Mouse (Mus musculus) heart, postnatal 0 days (tissue): ENCODE results near the gene Gpr137. TPM values are rescaled to one million over a fixed set of nuclear protein-coding genes. Genes with fewer than 3 reads are reported as not detected.

ENCODE experiments used
- ATAC-seq: fragments of 200-750 bp; cut with Nextera tagmentation; 2 replicates; pipeline ENCODE4 v1.8.0; 2017; ENCODE audit warnings: low read depth, moderate number of reproducible peaks, moderate library complexity; ENCODE audit not compliant: insufficient read depth
- DNase-seq: peaks from one replicate; pipeline ENCODE4 v3.0.0-alpha.2; 2016; ENCODE audit warnings: low spot score
- H3K27ac ChIP-seq: fragments of 300-500 bp; sonication (generic); 2 replicates; pipeline ENCODE4 v1.5.1; 2014; ENCODE audit warnings: low read depth, mild to moderate bottlenecking
- H3K27me3 ChIP-seq: fragments of 300-500 bp; sonication (generic); 2 replicates; pipeline ENCODE4 v1.6.1; 2014; ENCODE audit warnings: low read length, mixed read lengths; ENCODE audit not compliant: control insufficient read depth, insufficient read depth
- H3K36me3 ChIP-seq: fragments of 300-500 bp; sonication (generic); replicated peaks from 2 replicates; pipeline ENCODE4 v1.6.1; 2014; ENCODE audit warnings: low read length, mixed read lengths; ENCODE audit not compliant: control insufficient read depth, insufficient read depth
- H3K4me1 ChIP-seq: fragments of 300-500 bp; sonication (generic); 2 replicates; pipeline ENCODE4 v1.6.1; 2014; ENCODE audit warnings: antibody characterized with exemption; ENCODE audit not compliant: control insufficient read depth, insufficient read depth
- H3K4me2 ChIP-seq: fragments of 300-500 bp; sonication (generic); 2 replicates; pipeline ENCODE4 v1.6.1; 2014; ENCODE audit warnings: low read depth, mild to moderate bottlenecking, low read length, moderate library complexity
- H3K4me3 ChIP-seq: fragments of 300-500 bp; sonication (generic); 2 replicates; pipeline ENCODE4 v1.5.1; 2014; ENCODE audit warnings: low read depth, low read length
- H3K9ac ChIP-seq: fragments of 300-500 bp; sonication (generic); replicated peaks from 2 replicates; pipeline ENCODE4 v1.6.1; 2014; ENCODE audit warnings: low read depth, low read length, mixed read lengths
- H3K9me3 ChIP-seq: fragments of 300-500 bp; sonication (generic); replicated peaks from 2 replicates; pipeline ENCODE4 v1.6.1; 2016; ENCODE audit warnings: low read length; ENCODE audit not compliant: control insufficient read depth
- CTCF ChIP-seq: IDR thresholded peaks from 2 replicates; pipeline ENCODE4 v1.5.1; 2016; ENCODE audit warnings: antibody characterized with exemption, control low read depth, low read depth
- EP300 ChIP-seq: IDR thresholded peaks from 2 replicates; pipeline ENCODE4 v1.6.1; 2016; ENCODE audit warnings: antibody characterized with exemption, low read depth
- WGBS: fragments of 180-500 bp; shearing (Covaris S2); extraction: QIAGEN DNeasy Blood & Tissue Kit; methylation state at CpG from one replicate; pipeline ENCODE4 v1.1.7; 2014; 5-methylcytosine and 5-hydroxymethylcytosine counted together
- polyA plus RNA-seq: library from polyadenylated mRNA; unstranded; fragments of >200 nt; fragmentation: Nextera tagmentation; extraction: Ambion mirVana; gene quantifications from 2 replicates; pipeline ENCODE4 v1.2.1, GENCODE M21; 2015
- total RNA-seq: library from RNA; depleted of rRNA; stranded (reverse); fragments of >200 nt; gene quantifications from 2 replicates; pipeline ENCODE4 v1.2.3, GENCODE M21; 2014; ENCODE audit warnings: low replicate concordance

The Gpr137 gene
- total and polyA plus RNA-seq, 2 experiments from 2014 or later, result 16.8 to 46.1 TPM

DNA sequence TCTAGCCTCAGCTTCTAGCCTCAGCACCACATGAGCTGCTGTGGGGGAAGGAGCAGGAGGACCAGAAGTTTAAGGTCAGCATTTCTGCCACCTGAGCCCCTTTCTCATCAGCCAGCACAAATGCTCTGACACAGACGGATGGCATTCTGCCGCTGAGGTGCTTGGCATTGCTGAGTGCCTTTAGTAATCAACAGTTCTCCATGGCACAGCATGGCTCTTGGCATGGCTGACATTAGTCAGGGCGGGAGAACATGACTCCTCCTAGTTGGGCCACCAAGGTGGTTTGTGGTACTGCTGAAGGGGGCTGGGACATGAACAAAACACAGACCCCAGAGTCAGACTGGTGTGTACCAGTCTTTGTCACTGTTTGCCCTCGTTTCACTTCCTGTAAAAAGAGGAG lies 5.9 kb upstream of the Gpr137 start:
- no peak overlapping the region for H3K4me2 ChIP-seq
- 83% methylated on average over 4 of the region's 4 CpGs for WGBS
- H3K27me3 ChIP-seq, result no peaks in the 10 kb centered on the region
- H3K27ac ChIP-seq, result no peak overlapping the region
- no peaks in the 10 kb centered on the region for H3K9me3 ChIP-seq
- no peak overlapping the region for H3K4me3 ChIP-seq
- 0 out of 2 replicates have a peak, but pooled peaks cover 4% of the 10 kb centered on the region for H3K36me3 ChIP-seq
- DNase-seq (no peak), ATAC-seq (no peak)
- TF ChIP-seq CTCF (no peak), EP300 (no peak)
- H3K4me1 ChIP-seq, result peaks cover 12% of the 10 kb centered on the region
- no peak overlapping the region for H3K9ac ChIP-seq

DNA sequence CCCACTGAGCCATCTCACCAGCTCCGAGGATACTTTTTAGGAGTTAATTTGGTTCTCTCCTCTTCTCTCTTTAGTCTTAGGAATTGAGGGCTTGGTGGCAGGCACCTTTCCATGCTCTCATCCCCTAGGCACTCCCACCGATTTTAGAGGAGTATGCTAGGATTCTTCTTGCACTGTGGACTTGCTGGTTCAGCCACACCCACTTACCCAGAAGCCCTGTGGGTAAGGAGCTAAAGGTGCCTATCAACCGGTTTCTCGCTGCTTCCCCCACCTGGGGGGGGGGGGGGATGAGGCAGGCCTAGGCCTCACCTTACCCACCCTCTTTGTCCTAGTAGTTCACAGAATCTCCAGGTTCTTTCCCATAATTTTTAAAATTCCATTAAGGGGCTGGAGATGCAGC lies 5.5 kb upstream of the Gpr137 start:
- no peaks in the 10 kb centered on the region for H3K9me3 ChIP-seq
- 53% methylated on average over 4 of the region's 4 CpGs for WGBS
- DNase-seq (no peak), ATAC-seq (no peak)
- peaks cover 12% of the 10 kb centered on the region for H3K4me1 ChIP-seq
- H3K9ac ChIP-seq, result no peak overlapping the region
- H3K27me3 ChIP-seq, result no peaks in the 10 kb centered on the region
- no peak overlapping the region for H3K4me2 ChIP-seq
- H3K27ac ChIP-seq, result no peak overlapping the region
- TF ChIP-seq EP300, result no peak
- no peak for TF ChIP-seq CTCF
- 0 out of 2 replicates have a peak, but pooled peaks cover 4% of the 10 kb centered on the region for H3K36me3 ChIP-seq
- H3K4me3 ChIP-seq, result no peak overlapping the region

DNA sequence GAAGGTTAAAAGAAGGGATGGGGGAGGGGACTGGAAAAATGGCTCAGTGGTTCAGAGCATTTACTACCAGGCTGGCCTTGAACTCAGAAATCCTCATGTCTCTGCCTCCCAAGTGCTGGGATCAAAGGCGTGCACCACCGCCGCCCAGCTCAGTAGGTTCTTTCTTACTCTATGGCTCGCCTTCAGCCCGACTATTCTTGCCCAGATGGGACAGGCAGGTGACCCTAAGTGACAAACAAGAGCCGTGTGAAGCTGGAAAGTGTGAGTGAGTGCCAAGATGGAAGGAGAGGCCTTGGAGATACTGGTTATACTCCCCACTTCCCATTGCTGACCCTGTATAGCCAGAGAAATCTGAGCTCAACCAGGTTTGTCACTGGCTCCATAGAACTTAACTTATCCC lies 1.4 kb upstream of the Gpr137 start:
- DNase-seq, result no peak
- Histone ChIP-seq H3K4me3 (no peak overlapping the region), H3K9ac (no peak overlapping the region), H3K9me3 (no peaks in the 10 kb centered on the region), H3K4me1 (peaks cover 19% of the 10 kb centered on the region), H3K4me2 (no peak overlapping the region), H3K27me3 (no peaks in the 10 kb centered on the region), H3K36me3 (0 out of 2 replicates have a peak, but pooled peaks cover 4% of the 10 kb centered on the region), H3K27ac (no peak overlapping the region)
- 90% methylated on average over 6 of the region's 6 CpGs for WGBS
- ATAC-seq, result no peak
- TF ChIP-seq EP300, result no peak
- no peak for TF ChIP-seq CTCF

DNA sequence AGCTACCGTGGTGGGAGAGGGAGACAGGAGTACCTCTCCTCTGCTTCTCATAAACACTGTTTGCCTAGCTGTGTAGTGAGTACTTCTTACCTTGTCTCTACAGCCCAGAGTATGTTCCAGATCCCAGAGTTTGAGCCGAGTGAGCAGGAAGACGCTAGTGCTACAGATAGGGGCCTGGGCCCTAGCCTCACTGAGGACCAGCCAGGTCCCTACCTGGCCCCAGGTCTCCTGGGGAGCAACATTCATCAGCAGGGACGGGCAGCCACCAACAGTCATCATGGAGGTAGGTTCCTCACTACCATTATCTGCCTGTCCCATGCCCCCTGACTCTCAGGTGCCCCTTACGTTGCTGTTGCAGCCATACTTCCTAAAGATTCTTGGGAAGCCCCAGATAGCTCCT lies 484 bp upstream of the Gpr137 start:
- DNase-seq (no peak), ATAC-seq (no peak)
- WGBS, result 26% methylated on average over 5 of the region's 5 CpGs
- Histone ChIP-seq H3K36me3 (0 out of 2 replicates have a peak, but pooled peaks cover 4% of the 10 kb centered on the region), H3K4me1 (peaks cover 19% of the 10 kb centered on the region), H3K9ac (peak overlapping the region; percentile 61), H3K9me3 (no peaks in the 10 kb centered on the region), H3K27ac (peak overlapping the region; percentile 84), H3K4me2 (peak overlapping the region; percentile 87), H3K27me3 (no peaks in the 10 kb centered on the region), H3K4me3 (peak overlapping the region; percentile 72)
- TF ChIP-seq CTCF, result no peak
- TF ChIP-seq EP300, result no peak

DNA sequence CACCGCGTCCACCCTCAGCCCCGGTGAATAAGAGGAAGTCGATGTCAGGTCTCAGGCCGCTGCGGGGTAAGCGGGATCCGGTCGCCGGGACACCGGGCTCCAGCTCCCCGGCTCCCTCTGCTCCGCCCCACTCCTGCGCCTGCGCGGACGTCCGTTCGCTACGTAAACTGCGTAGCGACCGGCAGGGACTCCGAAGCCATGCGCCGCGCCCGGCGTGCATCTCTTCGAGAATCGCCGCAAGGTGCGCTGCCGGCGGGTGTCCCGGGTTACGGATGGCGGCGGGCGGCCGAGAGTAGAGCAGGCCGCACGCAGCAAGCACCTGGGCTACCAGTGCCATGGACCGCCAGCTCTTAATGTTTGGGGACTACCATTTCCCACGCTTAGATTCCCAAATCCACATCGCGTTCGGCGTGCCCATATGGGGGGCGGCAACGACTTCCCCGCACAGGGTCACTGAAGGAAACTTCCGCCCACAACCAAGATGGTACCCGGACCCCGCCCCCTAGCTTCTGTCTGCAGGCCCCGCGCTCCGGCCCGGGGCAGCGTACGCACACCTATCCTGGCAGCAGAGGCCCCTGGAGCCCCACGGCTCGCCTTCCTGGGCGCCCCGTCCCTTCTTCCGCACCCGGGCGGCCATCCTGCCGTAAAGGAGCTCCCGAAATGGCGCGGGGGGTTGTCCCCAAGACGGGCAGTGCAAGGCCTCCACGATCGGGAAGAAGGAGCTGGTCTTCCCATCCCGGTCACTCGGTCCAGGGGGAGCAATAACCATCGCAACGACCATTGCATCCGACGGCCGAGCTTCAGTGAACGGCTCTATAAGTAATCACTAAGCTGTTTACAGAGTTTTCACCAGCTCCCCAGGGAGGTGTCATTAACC lies 670 bp downstream of the Gpr137 start, which contains the start of gene Bad:
Gene Bad, plus strand, starts transcription at position 490 of the 877 bp plus-strand sequence.
- peak; percentile 11; the same call in 1 of the 2 replicates for TF ChIP-seq CTCF
- peak; percentile 78 for TF ChIP-seq EP300
- Histone ChIP-seq H3K4me3 (peak within 1 kb of the TSS; percentile 72), H3K9ac (peak within 1 kb of the TSS; percentile 61), H3K4me1 (peaks cover 19% of the 10 kb centered on the region), H3K27ac (peak within 1 kb of the TSS; percentile 84), H3K9me3 (no peaks in the 10 kb centered on the region), H3K4me2 (peak within 1 kb of the TSS; percentile 87), H3K36me3 (0 out of 2 replicates have a peak, but pooled peaks cover 4% of the 10 kb centered on the region), H3K27me3 (no peaks in the 10 kb centered on the region)
- peak; percentile 86 for DNase-seq
- WGBS, result under 1% methylated on average over 83 of the region's 83 CpGs
- ATAC-seq, result peak; percentile 80
